Mouse (Mus musculus) left cerebral cortex, adult 8-10 months (tissue): ENCODE measurements around the gene Gm20489. TPM values are rescaled to one million over a fixed set of nuclear protein-coding genes. Genes with fewer than 3 reads are reported as not detected.

ENCODE experiments used
- DNase-seq, 2 experiments: peaks; one replicate each; pipeline ENCODE4 v3.0.0; 2022; ENCODE audit warnings: low spot score in 2 of 2
- total RNA-seq, 4 experiments: library from RNA; stranded (reverse); gene quantifications; 2 replicates each; pipeline ENCODE4 v1.2.4; 2022

Gm20489 gene
- total RNA-seq: not detected

- DNase-seq: no peak
Observed at GRCm38 (mm10) chrX:101268755-101269124, at the start of gene Gm20489. Gene Gm20489 (minus strand): TSS chrX:101269023.

- DNase-seq: peak in 1 of 2 experiments; percentile 96
Observed at GRCm38 (mm10) chrX:101313625-101314359, 45.0 kb upstream of the Gm20489 start.

GRCm38 (mm10) chrX:101309299-101309698, 40.5 kb upstream of the Gm20489 start:
- DNase-seq: peak in 1 of 2 experiments; percentile 71

DNA sequence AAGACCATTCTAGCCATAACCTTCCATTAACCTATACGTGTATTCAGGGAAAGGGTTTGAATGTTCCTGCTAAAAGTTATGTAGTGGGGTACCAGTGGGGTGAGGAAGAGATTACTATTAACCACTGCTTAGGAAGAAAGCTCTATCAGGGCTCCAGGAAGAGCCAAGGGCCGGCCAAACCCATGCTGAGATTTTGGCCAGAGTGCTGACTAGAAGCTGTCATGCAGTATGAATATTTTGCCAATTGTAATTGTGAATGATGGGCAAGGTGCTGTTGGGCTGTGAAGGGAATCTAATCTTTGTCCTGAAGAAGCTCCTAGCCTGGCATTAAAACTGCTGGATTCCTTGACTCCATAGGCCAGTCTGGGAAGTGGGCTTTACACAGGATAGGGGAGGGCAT, 35.8 kb upstream of the Gm20489 start:
- no peak for DNase-seq

DNA sequence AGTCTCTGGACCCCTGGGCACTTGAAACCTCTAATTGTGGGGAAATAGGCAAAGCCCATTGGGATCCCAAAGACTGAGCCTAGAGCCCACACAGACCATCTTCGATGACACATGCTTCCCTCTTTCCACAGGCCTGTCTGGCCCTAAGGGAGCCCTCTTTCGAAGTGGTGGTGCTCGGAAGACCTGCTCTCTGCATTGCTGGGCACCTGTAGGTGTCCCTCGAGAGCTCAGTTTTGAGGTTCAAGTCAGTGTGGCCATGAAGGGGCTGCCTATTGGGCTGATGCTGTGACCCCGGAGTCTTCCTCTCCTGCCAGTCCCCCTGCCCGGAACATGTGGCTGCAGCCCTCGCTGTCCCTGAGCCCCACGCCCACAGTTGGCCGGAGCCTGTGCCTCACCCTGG, 32.8 kb upstream of the Gm20489 start:
- no peak for DNase-seq

DNA sequence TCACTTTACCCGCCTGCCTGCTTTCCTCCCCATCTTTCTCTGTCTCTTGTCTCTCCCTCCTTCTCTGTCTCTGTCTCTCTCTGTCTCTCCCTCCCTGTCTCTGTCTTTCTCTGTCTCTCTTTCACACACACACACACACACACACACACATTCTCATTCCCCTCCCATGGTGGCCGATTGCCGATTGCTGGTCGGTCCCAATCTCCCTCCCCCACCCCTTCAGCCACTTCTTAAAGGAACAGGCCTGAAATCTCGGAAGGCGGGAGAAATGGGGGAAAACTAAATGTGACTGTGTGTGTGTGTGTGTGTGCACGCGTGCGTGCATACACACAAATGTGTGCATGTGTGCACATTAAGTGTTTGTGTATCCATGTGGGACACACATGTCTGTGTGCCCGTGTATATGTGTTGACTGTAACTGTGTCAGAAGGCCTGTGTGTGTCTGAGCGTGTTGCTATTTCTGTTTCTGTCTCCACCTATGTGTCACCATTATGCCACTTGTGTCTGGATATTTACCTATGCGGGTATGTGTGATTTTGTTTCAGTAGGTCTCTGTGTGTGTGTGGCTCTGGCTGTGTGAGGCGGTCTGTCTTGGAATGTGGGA, 31.7 kb upstream of the Gm20489 start:
- DNase-seq: no peak

DNA sequence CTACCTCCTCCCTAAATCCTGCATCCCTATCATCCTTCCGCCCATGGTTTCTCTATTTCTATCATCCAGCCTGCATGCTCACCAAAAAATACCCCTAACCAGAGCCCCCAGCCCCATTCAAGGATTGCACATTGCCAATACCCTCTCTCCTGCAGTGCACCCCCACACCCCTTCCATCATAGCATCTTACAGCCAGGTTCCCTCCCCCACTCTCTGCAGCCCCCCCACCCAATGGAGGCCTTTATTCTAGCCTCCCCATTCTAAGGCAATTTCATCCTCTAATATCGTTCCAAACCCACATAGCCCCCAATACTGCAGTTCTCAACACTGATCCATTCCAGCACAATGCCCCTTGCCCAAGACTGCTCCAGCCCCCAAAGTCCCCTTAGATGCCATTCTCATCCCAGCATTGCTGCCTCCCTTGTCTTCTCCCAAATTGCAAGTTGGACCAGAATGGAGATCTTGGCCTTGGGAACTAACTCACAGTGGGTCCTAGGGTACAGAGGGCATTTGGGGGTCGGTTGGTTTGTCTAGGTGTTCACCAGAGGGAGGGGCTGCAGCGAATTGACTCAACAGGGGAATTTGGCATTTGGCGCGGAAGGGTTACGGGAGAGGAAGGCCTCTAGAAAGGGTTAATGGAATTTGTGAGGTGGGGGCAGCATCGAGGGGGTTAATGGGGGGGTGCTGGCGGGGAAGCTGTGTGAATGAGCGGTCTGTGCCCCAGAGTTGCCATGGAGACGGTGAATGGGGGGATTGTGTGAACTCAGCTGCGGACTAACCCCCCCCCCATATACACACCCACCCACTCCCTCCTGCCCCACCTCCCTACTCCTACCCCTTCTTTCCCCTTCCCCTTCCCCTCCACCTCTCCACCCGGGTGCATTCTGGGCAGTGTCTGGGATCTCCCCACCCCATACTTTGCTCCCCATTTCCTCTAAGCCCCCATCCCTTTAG, 30.9 kb upstream of the Gm20489 start:
- no peak for DNase-seq

DNA sequence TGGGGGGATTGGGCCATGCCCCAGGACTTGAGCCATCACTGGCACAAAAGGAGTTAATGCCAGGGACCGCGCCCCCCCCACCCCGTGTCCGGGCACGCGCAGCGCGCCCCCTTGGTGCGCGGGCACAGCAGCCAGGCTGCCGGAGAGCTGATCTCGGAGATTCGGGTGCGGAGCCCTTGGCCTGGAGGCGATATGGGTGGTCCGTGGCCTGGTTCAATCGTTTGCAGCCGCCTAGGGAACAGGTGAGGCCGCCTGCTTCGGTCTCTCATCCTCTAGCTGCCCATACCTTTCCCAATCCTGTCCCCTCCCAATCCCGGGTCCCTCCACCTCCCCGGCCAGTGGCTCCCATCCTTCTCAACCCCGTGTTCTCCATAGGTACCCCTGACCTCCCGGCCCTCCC, 30.2 kb upstream of the Gm20489 start, which contains the start of gene Nlgn3:
Gene Nlgn3, plus strand, starts transcription at position 114 of the 400 bp plus-strand sequence.
- DNase-seq: peak in 1 of 2 experiments; percentile 36

DNA sequence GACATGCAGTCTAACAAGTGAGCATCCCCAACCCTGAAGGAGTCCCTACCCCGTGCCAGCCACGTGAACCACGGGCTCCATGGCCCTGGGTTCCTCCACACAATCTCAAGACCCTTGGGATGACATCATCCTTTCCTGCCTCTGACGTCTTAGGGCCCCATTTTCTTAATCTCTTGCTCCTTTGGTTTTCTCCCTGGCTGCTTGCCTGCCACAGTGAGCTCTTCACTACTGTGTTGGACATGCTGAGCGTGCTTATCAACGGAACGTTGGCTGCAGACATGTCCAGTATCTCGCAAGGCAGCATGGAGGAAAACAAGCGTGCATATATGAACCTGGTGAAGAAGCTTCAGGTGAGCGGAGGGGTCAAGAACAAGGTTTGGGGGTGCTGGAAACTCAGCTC, 21.3 kb upstream of the Gm20489 start:
- DNase-seq: no peak

GRCm38 (mm10) chrX:101289037-101289436, 20.2 kb upstream of the Gm20489 start:
- DNase-seq: no peak

- DNase-seq: no peak
Observed at GRCm38 (mm10) chrX:101288432-101288831, 19.6 kb upstream of the Gm20489 start.

- DNase-seq: no peak
Observed at GRCm38 (mm10) chrX:101287543-101287942, 18.7 kb upstream of the Gm20489 start.

DNA sequence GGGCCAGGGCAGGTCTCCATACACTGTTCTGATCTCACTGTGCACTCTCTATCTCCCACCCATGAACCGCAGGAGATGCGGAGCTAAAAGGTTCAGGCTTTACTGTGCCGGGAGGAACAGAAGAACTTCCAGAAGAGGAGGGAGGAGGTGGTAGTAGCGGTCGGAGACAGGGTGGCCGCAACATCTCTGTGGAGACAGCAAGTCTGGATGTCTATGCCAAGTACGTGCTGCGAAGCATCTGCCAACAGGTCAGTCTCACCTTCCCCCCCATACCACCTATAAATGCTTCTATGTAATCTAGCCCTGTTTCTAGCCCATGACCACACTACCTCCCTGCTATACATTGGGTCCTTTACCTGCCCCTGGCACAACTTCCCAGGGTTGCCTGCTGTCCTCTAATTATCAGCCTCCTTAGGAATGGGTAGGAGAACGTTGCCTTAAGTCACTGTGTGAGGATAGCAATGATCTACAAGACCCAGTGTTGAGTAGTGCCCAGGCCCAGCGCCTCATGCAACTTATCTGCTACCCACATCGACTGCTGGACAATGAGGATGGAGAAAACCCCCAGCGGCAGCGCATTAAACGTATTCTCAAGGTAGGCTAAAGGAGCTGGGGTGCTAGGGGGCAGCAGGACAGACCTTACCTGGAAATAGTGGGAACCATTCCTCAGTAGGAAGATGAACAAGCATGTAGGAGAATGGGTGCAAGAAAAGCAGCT, 17.3 kb upstream of the Gm20489 start:
- DNase-seq: no peak

DNA sequence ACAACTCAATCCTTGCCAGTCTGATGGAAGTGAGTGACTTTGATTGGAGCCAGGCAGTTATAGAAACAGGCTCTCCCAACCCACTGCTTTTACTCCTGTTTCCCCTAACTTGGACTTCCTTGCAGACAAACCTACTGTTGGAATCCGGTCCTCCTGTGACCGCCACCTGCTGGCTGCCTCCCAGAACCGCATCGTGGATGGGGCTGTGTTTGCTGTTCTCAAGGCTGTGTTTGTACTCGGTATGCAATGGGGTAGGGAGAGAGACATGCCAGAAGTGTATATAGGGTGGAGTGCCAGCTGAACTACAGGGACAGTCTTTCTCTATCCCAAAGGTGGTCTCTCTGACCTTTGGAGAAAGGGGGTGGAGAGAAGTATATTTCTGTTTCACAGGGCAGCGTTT, 16.7 kb upstream of the Gm20489 start:
- no peak for DNase-seq

GRCm38 (mm10) chrX:101282813-101283212, 14.0 kb upstream of the Gm20489 start:
- no peak for DNase-seq

DNA sequence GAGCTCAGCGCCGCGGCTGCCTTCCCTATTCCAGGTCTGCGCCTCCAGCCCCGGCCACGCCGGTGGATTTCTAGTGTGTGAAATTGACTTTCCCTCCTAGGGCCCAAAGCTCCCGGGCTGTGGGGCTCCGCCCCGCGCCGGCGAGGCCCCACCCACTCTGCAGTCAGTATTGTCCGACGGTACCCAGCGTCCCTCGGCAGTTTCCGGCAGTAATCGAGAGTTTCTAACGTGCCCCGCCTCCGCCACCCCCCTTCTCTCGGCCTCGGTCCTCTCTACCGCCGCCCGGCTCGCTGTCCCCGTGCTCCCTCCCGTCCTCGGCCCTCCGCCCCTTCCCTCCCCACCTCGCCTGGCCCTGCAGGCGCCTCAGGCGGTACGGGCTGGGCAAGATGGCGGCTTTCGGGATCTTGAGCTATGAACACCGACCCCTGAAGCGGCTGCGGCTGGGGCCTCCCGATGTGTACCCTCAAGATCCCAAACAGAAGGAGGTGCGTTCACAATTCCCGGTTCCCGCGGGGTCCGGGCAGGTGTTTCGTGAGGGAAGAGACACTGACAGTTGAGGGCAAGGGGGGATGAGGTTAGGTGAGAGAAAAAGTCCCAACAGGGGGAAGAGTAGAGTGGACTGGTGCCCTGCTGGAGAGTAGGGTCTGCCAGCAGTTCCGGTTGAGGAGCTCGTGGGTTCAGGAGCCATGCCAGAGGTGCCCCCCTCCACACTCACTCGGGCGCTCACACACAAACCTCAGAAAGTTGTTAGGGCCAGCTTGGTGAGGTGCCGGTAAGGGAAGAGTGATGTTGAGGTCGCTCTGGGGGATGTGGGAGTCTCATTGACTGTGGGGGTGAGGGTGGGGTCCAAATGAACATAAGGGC, 5.3 kb upstream of the Gm20489 start, which contains the start of gene Med12:
Gene Med12, plus strand, starts transcription at position 156 of the 864 bp plus-strand sequence.
- DNase-seq: peak; percentile 50 to 76

DNA sequence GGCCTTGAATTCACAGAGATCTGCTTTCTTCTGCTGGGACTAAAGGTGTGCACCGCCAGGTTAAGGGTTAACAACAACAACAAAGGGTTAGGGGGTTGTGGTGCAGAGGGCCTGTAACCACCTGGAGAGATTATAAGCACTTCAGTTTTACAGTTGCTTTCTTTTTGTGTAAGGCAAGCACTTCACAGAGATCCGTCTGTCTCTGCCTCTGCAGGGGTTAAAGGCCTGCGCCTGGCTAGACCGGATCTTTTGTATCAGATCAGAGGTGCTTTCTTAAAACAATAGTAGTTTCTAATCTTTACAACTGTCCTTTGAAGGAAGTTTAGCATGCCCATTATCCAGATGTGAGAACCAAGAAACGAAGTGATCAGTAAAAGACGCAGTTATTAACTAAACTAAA, 4.6 kb upstream of the Gm20489 start:
- no peak for DNase-seq

- no peak for DNase-seq
Observed at GRCm38 (mm10) chrX:101268025-101268754, 633 bp downstream of the Gm20489 start, which contains the start of gene Il2rg. Gene Il2rg (minus strand): TSS chrX:101268255.

DNA sequence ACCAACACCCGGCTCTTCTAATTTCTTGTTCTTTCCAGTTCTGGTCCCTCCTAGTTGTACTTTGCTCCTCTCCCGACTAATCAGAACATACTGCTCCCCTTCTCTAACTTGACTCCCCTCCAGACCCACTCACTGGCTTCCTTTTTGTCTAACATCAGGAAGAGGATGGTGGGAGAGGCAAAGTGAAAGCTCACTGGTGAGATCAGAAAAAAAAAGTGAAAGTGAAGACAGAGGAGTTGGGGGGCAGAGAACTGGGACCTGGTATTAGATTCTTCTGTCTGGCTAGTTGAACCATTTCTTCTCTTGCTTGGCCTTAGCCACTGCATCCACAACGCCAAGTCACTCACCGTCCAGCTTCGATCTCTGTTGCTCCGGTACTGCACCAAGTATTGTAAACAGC, 2.2 kb downstream of the Gm20489 start:
- DNase-seq: no peak
